Mouse (Mus musculus): Measurements from ENCODE around the gene Fat3.

The Fat3 gene

DNA sequence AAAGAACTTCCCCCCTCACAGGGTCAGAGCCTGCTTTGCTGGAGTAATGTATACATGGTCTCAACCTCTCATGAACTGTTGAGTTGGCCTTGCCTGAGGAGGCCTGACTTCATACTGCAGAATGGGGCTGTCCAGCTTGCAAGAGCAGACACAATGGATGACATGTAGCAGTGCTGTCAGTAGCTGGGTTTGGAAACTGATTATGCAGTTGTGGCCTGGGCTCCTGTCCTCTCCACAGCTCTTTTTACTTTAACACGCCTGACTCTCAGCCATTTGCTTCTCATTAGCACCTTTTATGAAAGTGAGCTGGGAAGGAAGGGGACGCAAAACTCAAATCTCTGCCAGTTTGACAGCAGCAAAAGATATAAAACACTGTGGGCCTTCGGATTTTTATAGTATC, 356.4 kb downstream of the Fat3 start:
- DNase-seq (ENCODE audit: low read depth, low spot score), result no peak

DNA sequence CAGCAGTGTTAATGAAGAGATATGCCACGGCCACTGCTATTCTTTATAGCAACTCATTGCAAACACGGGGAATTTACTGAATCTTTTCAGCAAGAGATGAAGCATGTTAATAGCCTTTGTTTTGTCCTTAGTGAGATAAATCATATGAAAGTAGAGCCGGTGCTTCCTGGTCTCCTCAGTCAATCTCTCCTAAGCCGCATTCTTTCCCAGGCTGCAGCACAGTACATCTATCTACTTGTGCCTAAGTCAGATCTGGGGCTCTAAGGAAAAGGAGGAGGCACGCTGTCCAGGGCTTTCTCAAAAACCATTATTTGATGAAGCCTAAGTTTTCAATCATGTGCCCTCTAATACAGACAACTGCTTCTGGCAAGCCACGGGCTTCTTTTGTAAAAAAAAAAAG, 361.8 kb downstream of the Fat3 start:
- DNase-seq (ENCODE audit: low read depth, low spot score), result no peak

GRCm38 (mm10) chr9:16133098-16133497, 368.0 kb downstream of the Fat3 start:
- no peak for DNase-seq (ENCODE audit: low read depth, low spot score)

GRCm38 (mm10) chr9:16132594-16132993, 368.5 kb downstream of the Fat3 start:
- no peak for DNase-seq (ENCODE audit: low read depth, low spot score)

- no peak for DNase-seq (ENCODE audit: low read depth, low spot score)
Observed at GRCm38 (mm10) chr9:16121756-16122155, 379.3 kb downstream of the Fat3 start.

DNA sequence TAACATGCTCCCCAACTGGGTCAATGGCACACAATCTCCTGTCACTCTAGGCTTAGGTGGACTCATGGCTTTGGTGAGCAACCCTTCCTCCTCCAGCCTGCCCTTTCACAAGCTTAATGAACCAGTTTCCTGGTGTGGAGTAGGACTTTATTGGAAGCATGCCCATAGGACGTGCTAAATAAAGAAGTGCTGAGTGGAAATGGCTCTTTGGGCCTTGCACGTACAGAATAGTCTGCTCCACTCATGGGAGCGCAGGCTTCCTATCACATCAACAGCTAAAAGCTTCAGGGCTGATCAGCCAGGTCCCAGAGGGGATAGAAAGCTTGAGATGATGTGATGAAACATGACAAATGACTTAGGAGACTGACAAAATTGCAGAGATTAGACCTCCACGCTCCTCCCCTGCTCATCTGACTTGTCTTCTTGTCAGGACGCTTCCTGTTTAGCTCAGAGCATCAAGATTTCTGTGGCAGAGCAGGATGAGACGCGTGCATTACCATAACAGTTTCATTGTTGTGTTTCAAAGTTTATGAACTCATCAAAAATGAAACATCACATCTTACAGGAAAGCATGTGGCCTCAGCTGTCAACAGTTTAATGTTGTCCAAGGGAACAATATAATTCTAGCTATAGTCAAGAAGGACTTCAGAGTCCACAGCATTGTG, 386.1 kb downstream of the Fat3 start:
- DNase-seq (ENCODE audit: low read depth, low spot score), result no peak

DNA sequence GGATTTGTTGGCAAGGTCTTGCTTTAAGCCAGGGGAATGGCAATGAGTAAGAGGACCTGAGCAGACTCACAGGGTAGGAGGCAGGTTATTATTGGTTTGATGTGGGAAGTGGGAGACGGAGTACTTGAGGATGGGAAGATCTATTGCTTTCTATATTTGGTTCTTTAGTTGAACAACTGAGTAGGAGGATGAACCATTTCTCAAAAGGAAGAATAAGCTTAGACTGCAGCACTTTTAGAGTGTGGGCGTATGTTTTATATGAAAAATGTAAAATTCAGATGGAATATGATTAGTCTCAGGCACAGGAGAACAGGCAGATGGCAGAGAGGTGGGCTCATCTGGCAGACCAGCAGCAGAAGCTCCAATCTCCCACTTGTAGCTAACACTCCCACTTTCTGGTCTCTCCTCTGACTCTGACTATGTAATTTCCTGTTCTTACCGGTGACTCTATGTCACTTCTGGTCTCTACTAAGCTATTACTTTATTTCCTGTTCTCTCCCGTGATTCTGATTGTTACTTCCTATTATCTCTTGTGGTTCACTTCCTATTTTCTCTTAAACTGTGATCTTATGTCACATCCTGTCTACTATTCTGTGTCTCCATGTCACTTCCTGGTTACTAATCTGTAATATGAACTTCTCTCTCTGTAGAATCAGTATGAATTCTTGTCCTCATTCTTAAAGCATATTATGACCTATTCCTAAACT, 387.0 kb downstream of the Fat3 start:
- DNase-seq (ENCODE audit: low read depth, low spot score), result no peak

DNA sequence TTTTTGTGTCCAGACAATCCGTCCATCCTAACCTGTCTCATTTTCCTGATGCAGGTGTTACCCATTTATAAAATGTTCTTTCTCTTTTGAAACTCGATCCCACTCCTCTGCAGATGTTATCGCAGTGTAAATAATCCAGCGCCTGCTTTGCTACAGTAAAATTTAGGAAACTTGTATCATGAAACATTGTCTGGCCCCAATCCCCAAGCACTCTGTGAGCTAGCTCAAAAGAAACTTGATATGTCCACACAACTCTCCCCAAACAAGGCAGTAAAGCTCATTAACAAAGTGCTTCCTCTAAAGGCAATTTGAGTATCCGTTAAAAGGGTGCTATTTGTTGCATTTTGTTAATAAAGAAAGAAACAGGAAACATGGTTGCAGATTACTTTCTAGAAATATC, 393.2 kb downstream of the Fat3 start:
- DNase-seq (ENCODE audit: low read depth, low spot score), result no peak

GRCm38 (mm10) chr9:16107386-16107785, 393.7 kb downstream of the Fat3 start:
- no peak for DNase-seq (ENCODE audit: low read depth, low spot score)

DNA sequence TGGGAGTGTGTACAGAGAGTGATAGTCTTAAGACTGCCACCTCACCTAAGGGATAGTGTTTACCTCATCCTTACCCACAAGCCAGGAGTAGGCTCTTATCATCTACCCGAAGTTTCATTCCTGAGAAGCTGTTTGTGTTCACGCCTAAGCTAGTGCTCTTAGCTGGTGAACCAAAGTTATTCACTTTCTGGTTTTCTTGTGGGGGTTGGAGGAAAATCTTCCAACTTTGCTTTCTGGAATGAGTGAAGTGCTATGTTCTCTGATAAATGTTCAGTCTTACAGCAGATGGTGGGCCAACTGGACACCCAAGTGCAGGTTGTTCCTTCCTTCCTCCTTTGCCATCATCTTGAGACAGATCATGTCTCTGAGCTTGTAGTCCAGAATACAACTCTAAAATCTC, 402.5 kb downstream of the Fat3 start:
- no peak for DNase-seq (ENCODE audit: low read depth, low spot score)

- no peak for DNase-seq (ENCODE audit: low read depth, low spot score)
Observed at GRCm38 (mm10) chr9:16093047-16093668, 407.9 kb downstream of the Fat3 start.

- no peak for DNase-seq (ENCODE audit: low read depth, low spot score)
Observed at GRCm38 (mm10) chr9:16092051-16092967, 408.8 kb downstream of the Fat3 start.

- no peak for DNase-seq (ENCODE audit: low read depth, low spot score)
Observed at GRCm38 (mm10) chr9:16079292-16079691, 421.8 kb downstream of the Fat3 start.

DNA sequence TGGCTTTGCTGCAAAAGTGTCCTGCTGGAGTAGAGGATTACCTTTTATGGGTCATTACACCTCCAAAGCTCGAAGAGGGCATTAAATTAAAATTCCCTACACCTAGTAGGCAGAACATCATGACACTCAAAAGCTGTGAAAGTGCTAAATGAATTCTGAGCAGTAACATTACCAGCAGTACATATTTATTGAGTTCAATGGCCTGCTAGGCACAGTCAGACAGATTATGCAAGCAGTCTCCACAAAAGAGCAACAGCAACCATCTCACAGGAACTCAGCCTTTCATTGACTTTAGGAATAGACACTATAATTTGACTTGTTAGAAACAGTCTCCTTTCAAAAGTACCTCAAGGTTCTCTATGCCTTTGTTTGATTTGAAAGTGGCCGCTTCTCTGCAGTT, 426.4 kb downstream of the Fat3 start:
- no peak for DNase-seq (ENCODE audit: low read depth, low spot score)

DNA sequence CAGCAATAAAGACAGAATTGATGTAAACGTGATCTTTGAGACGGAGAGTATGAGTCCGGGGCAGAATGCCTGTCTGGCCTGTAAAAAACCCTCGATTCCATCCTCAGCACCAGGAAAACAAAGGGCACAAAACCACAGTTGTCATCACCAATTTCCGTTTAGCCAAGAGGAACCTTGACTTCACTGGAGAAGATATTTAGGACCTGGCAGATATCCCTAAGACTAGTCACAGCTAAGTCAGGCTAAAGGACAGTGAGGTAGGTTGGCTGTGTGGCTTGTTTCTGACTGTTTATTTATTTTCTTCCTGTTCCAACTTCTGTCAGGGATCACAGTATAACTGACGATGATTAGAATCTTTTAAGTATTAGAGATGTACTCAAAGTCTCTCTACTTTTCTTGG, 427.0 kb downstream of the Fat3 start:
- no peak for DNase-seq (ENCODE audit: low read depth, low spot score)

- DNase-seq (ENCODE audit: low read depth, low spot score), result no peak
Observed at GRCm38 (mm10) chr9:16063447-16063846, 437.6 kb downstream of the Fat3 start.

DNA sequence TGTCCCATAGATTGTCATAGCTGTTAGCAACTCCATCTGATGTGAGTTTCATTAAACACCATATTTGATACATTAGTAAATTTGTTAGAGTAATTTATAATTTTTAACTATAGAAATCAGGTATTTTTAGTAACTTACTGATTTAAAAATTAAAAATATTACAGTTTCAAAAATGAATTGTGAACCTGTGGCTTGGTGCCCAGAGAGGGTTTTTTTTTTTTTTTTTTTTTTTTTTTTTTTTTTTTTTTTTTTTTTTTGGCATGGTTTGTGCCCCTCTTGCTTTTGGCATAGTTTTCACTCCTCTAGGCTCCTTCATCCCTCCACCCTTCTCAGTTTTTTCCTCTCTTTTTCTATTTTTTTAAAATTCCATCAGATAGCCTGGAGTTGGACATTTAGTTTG, 438.6 kb downstream of the Fat3 start:
- no peak for DNase-seq (ENCODE audit: low read depth, low spot score)

DNA sequence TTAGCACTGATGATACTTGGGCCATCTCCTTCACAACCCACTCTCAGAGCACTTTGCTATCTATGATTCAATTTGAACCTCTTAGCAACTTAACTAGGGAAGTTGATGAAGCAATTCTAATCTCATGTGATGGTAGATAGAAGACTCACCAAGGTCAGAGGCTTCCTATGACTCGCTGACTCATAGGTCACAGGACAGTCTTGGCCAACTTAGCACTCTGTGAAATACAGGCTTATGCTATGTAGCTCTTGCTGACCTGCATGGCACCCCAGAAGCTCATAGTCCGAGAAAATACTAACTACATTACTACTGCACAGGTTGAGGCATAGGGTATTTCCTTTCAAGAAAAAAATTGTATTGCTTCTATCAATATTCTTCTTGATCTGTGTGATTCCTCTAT, 454.4 kb downstream of the Fat3 start:
- DNase-seq (ENCODE audit: low read depth, low spot score), result no peak

GRCm38 (mm10) chr9:16037375-16037774, 463.7 kb downstream of the Fat3 start:
- DNase-seq (ENCODE audit: low read depth, low spot score), result no peak

GRCm38 (mm10) chr9:16036346-16036745, 464.7 kb downstream of the Fat3 start:
- no peak for DNase-seq (ENCODE audit: low read depth, low spot score)

GRCm38 (mm10) chr9:16029715-16030285, 471.3 kb downstream of the Fat3 start:
- DNase-seq (ENCODE audit: low read depth, low spot score), result no peak

- DNase-seq (ENCODE audit: low read depth, low spot score), result no peak
Observed at GRCm38 (mm10) chr9:16029066-16029465, 472.0 kb downstream of the Fat3 start.
